Mouse (Mus musculus) hindbrain, embryonic 12.5 days (tissue): ENCODE measurements around the gene Brca2. TPM values are rescaled to one million over a fixed set of nuclear protein-coding genes. Genes with fewer than 3 reads are reported as not detected.
A peak's percentile ranks its signal among the peaks of the same experiment; 100 is the strongest.

Experiments
- ATAC-seq: fragments of 200-750 bp; cut with Nextera tagmentation; 2 replicates; pipeline ENCODE4 v1.8.0; 2017; ENCODE audit warnings: moderate TSS enrichment; ENCODE audit not compliant: low FRiP score
- H3K27ac ChIP-seq: fragments of 300-500 bp; sonication (generic); 2 replicates; pipeline ENCODE4 v1.5.1; 2016; ENCODE audit warnings: mild to moderate bottlenecking
- H3K27me3 ChIP-seq: fragments of 300-500 bp; sonication (generic); 2 replicates; pipeline ENCODE4 v1.6.1; 2016; ENCODE audit warnings: mild to moderate bottlenecking
- H3K36me3 ChIP-seq: fragments of 300-500 bp; sonication (generic); 2 replicates; pipeline ENCODE4 v1.6.1; 2016; ENCODE audit warnings: mild to moderate bottlenecking
- H3K4me1 ChIP-seq: fragments of 300-500 bp; sonication (generic); 2 replicates; pipeline ENCODE4 v1.6.1; 2016
- H3K4me2 ChIP-seq: fragments of 300-500 bp; sonication (generic); replicated peaks from 2 replicates; pipeline ENCODE4 v1.6.1; 2016; ENCODE audit warnings: mild to moderate bottlenecking
- H3K4me3 ChIP-seq: fragments of 300-500 bp; sonication (generic); 2 replicates; pipeline ENCODE4 v1.5.1; 2016; ENCODE audit warnings: mild to moderate bottlenecking
- H3K9ac ChIP-seq: fragments of 300-500 bp; sonication (generic); 2 replicates; pipeline ENCODE4 v1.6.1; 2016; ENCODE audit warnings: mild to moderate bottlenecking, moderate library complexity
- H3K9me3 ChIP-seq: fragments of 300-500 bp; sonication (generic); replicated peaks from 2 replicates; pipeline ENCODE4 v1.6.1; 2016; ENCODE audit warnings: mild to moderate bottlenecking
- WGBS: fragments of 180-500 bp; shearing (Covaris S2); methylation state at CpG from one replicate; pipeline ENCODE4 v1.1.7; 2016; 5-methylcytosine and 5-hydroxymethylcytosine counted together
- polyA plus RNA-seq: library from polyadenylated mRNA; unstranded; fragments of >200 nt; fragmentation: Nextera tagmentation; extraction: Ambion mirVana; gene quantifications from 2 replicates; pipeline ENCODE4 v1.2.1, GENCODE M21; 2016

The Brca2 gene
- polyA plus RNA-seq, 1 experiment from 2014 or later = 21.9 TPM

- H3K36me3 ChIP-seq = no peaks in the 10 kb centered on the region
- peaks cover 7% of the 10 kb centered on the region; the same call in 1 of the 2 replicates for H3K4me1 ChIP-seq
- no peaks in the 10 kb centered on the region for H3K9me3 ChIP-seq
- no peak overlapping the region for H3K27ac ChIP-seq
- H3K27me3 ChIP-seq = no peaks in the 10 kb centered on the region
- no peak overlapping the region for H3K4me3 ChIP-seq
- no peak for ATAC-seq
- no peak overlapping the region for H3K9ac ChIP-seq
- WGBS = 95% methylated on average over 1 of the region's 1 CpGs
- no peak overlapping the region for H3K4me2 ChIP-seq
Measured at GRCm38 (mm10) chr5:150519551-150519950, 2.9 kb upstream of the Brca2 start.

DNA sequence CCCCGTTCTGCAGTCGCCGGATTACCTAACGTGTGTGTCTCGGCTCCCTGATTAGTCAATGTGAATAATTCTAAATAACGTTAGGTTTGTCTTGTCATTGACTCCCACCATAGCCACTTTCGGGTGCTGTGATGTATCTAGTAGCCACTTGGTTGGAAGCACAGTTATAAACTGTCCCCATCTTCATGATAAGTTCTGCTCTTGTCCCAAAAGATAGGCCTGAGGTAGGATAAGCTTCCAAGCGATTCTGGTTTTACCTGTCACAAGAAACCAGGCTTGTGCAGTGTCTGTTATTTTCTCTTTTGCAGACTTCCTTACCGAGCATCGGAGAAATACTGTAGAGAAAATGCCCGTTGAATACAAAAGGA is 421 bp downstream of the Brca2 start:
- H3K36me3 ChIP-seq = no peaks in the 10 kb centered on the region
- H3K4me2 ChIP-seq = peak overlapping the region; percentile 65
- H3K4me3 ChIP-seq = peak overlapping the region; percentile 77
- H3K9me3 ChIP-seq = no peaks in the 10 kb centered on the region
- no peaks in the 10 kb centered on the region for H3K27me3 ChIP-seq
- H3K4me1 ChIP-seq = peaks cover 7% of the 10 kb centered on the region; the same call in 1 of the 2 replicates
- peak overlapping the region; percentile 84 for H3K9ac ChIP-seq
- WGBS = 8% methylated on average over 11 of the region's 11 CpGs
- no peak for ATAC-seq
- H3K27ac ChIP-seq = peak overlapping the region; percentile 66; the same call in 1 of the 2 replicates

GRCm38 (mm10) chr5:150525239-150525638 is 2.8 kb downstream of the Brca2 start:
- no peak for ATAC-seq
- H3K9ac ChIP-seq = no peak overlapping the region
- no peak overlapping the region for H3K27ac ChIP-seq
- no peak overlapping the region for H3K4me2 ChIP-seq
- peaks cover 7% of the 10 kb centered on the region; the same call in 1 of the 2 replicates for H3K4me1 ChIP-seq
- WGBS = 84% methylated on average over 2 of the region's 2 CpGs
- H3K9me3 ChIP-seq = no peaks in the 10 kb centered on the region
- H3K36me3 ChIP-seq = no peaks in the 10 kb centered on the region
- no peak overlapping the region for H3K4me3 ChIP-seq
- no peaks in the 10 kb centered on the region for H3K27me3 ChIP-seq

DNA sequence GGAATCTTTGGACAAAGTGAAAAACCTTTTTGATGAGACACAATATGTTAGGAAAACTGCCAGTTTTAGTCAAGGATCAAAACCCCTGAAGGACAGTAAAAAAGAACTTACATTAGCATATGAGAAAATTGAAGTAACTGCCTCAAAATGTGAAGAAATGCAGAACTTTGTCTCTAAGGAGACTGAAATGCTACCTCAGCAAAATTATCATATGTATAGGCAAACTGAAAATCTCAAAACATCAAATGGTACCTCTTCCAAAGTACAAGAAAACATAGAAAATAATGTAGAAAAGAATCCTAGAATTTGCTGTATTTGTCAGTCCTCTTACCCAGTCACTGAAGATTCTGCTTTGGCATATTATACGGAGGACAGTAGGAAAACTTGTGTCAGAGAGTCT is 18.9 kb downstream of the Brca2 start:
- no peak overlapping the region for H3K4me3 ChIP-seq
- WGBS = 100% methylated on average over 1 of the region's 1 CpGs

DNA sequence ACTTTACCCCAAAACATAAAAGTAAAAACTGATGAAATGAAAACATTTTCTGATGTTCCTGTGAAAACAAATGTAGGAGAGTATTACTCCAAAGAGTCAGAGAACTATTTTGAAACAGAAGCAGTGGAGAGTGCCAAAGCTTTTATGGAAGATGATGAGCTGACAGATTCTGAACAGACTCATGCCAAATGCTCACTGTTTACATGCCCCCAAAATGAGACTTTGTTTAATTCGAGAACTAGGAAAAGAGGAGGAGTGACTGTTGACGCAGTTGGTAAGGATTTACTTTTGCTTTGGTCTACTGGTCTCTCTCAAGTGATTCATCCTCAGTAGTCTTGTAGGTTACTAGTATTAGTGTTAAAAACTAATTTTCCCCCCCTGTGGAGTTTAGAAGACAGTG is 20.8 kb downstream of the Brca2 start:
- Histone ChIP-seq H3K27ac (no peak overlapping the region), H3K4me3 (no peak overlapping the region), H3K9me3 (no peaks in the 10 kb centered on the region), H3K36me3 (peaks cover 21% of the 10 kb centered on the region), H3K9ac (no peak overlapping the region), H3K4me1 (no peaks in the 10 kb centered on the region), H3K4me2 (no peak overlapping the region), H3K27me3 (no peaks in the 10 kb centered on the region)
- ATAC-seq = no peak
- WGBS = 93% methylated on average over 2 of the region's 2 CpGs

More for the DNA sequence above, 18.9 kb downstream of the Brca2 start:
- H3K36me3 ChIP-seq = peaks cover 25% of the 10 kb centered on the region
- no peak overlapping the region for H3K4me2 ChIP-seq
- H3K9me3 ChIP-seq = no peaks in the 10 kb centered on the region
- H3K4me1 ChIP-seq = no peaks in the 10 kb centered on the region
- no peak overlapping the region for H3K27ac ChIP-seq
- ATAC-seq = no peak
- H3K27me3 ChIP-seq = no peaks in the 10 kb centered on the region
- no peak overlapping the region for H3K9ac ChIP-seq

- WGBS = 85% methylated on average over 3 of the region's 3 CpGs
- H3K36me3 ChIP-seq = peaks cover 27% of the 10 kb centered on the region
- no peak for ATAC-seq
Measured at GRCm38 (mm10) chr5:150551637-150552036, 29.2 kb downstream of the Brca2 start.

DNA sequence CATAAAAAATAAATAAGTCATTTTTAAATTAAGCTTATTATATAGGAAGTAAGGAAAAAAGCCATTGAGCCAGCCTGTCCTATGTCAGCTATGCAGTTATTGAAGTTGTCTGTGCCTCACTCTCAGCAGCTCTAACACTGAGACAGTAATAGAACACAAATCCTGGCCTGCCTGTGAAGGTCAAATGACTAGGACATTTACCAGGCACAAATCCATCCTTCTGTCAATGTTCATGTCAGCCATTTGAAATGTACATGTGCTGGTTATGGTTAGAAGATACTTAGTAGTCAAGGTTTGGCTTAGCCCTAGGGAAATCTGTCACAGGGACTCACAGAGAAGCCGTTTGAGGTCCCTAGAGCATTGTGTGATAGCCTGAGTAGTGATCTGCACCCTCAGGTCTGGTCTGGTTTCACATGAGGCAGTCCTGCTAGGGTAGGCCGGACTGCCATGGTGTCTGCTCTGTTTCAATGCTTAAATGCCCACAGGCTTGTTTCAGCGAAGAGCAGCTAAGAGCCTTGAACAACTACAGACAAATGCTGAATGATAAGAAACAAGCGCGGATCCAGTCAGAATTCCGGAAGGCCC is 37.2 kb downstream of the Brca2 start:
- H3K36me3 ChIP-seq = peaks cover 30% of the 10 kb centered on the region
- no peak overlapping the region for H3K4me2 ChIP-seq
- no peak for ATAC-seq
- no peak overlapping the region for H3K9ac ChIP-seq
- no peaks in the 10 kb centered on the region for H3K9me3 ChIP-seq
- no peak overlapping the region for H3K27ac ChIP-seq
- 94% methylated on average over 6 of the region's 6 CpGs for WGBS
- H3K27me3 ChIP-seq = no peaks in the 10 kb centered on the region
- no peaks in the 10 kb centered on the region for H3K4me1 ChIP-seq
- no peak overlapping the region for H3K4me3 ChIP-seq

More at GRCm38 (mm10) chr5:150551637-150552036, 29.2 kb downstream of the Brca2 start:
- Histone ChIP-seq H3K27me3 (no peaks in the 10 kb centered on the region), H3K4me1 (no peaks in the 10 kb centered on the region), H3K9ac (no peak overlapping the region), H3K27ac (no peak overlapping the region), H3K4me2 (no peak overlapping the region), H3K4me3 (no peak overlapping the region), H3K9me3 (no peaks in the 10 kb centered on the region)

GRCm38 (mm10) chr5:150560851-150561250 is 38.4 kb downstream of the Brca2 start:
- H3K27ac ChIP-seq = no peak overlapping the region
- WGBS = 97% methylated on average over 5 of the region's 5 CpGs
- H3K9ac ChIP-seq = no peak overlapping the region
- H3K4me1 ChIP-seq = no peaks in the 10 kb centered on the region
- no peaks in the 10 kb centered on the region for H3K27me3 ChIP-seq
- no peak overlapping the region for H3K4me3 ChIP-seq
- peaks cover 31% of the 10 kb centered on the region for H3K36me3 ChIP-seq
- no peak for ATAC-seq
- H3K4me2 ChIP-seq = no peak overlapping the region
- H3K9me3 ChIP-seq = no peaks in the 10 kb centered on the region

GRCm38 (mm10) chr5:150561376-150561775 is 38.9 kb downstream of the Brca2 start:
- no peak overlapping the region for H3K9ac ChIP-seq
- H3K9me3 ChIP-seq = no peaks in the 10 kb centered on the region
- no peak overlapping the region for H3K4me3 ChIP-seq
- peaks cover 32% of the 10 kb centered on the region for H3K36me3 ChIP-seq
- H3K4me1 ChIP-seq = no peaks in the 10 kb centered on the region
- no peak for ATAC-seq
- no peaks in the 10 kb centered on the region for H3K27me3 ChIP-seq
- no peak overlapping the region for H3K27ac ChIP-seq
- H3K4me2 ChIP-seq = no peak overlapping the region

DNA sequence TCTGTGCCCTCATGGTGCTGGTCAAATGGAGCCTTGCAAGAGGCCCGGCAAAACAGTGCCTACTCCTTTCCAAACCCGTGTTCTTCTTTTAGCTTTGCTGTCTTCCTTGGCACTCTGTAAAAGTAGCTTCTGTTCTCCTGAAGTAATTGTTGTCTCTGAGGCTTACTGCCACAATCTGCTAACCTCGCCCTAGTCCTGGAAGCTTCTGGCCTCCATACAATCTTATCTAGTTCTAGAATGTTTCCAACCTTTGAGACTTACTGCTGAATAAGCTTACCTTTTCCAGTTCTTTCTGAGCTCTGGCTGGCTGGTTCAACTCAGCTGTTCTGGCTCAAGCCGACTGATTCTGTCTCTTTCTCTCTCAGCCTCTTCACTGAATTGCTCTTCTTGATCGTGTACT is 39.4 kb downstream of the Brca2 start:
- H3K27me3 ChIP-seq = no peaks in the 10 kb centered on the region
- no peak overlapping the region for H3K4me3 ChIP-seq
- no peak overlapping the region for H3K4me2 ChIP-seq
- WGBS = 91% methylated on average over 5 of the region's 5 CpGs
- ATAC-seq = no peak
- H3K9me3 ChIP-seq = no peaks in the 10 kb centered on the region
- no peak overlapping the region for H3K9ac ChIP-seq
- H3K27ac ChIP-seq = no peak overlapping the region
- no peaks in the 10 kb centered on the region for H3K4me1 ChIP-seq
- H3K36me3 ChIP-seq = peaks cover 33% of the 10 kb centered on the region

- Histone ChIP-seq H3K4me2 (no peak overlapping the region), H3K9ac (no peak overlapping the region), H3K27me3 (no peaks in the 10 kb centered on the region), H3K27ac (no peak overlapping the region), H3K4me3 (no peak overlapping the region), H3K9me3 (no peaks in the 10 kb centered on the region), H3K36me3 (peaks cover 36% of the 10 kb centered on the region), H3K4me1 (no peaks in the 10 kb centered on the region)
- 90% methylated on average over 6 of the region's 6 CpGs for WGBS
- ATAC-seq = no peak
Measured at GRCm38 (mm10) chr5:150564426-150564825, 42.0 kb downstream of the Brca2 start.

- peaks cover 43% of the 10 kb centered on the region for H3K36me3 ChIP-seq
- no peak overlapping the region for H3K27ac ChIP-seq
- WGBS = 72% methylated on average over 3 of the region's 3 CpGs
Measured at GRCm38 (mm10) chr5:150566226-150566625, 43.8 kb downstream of the Brca2 start.

DNA sequence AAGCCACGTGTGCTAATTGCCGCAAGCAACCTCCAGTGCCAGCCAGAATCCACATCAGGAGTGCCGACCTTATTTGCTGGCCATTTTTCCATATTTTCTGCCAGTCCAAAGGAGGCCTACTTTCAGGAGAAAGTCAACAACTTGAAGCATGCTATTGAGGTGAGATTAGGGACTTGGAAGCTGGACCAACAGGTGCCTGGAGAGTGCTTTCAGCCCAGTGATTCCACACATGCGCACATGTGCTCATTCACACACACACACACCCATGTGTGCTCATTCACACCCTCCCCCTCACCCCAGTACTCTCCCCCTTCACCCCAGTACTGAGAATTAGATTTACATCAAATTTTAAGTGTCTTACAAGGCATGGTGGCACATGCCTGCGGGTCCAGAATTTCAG is 44.5 kb downstream of the Brca2 start:
- ATAC-seq = no peak
- no peak overlapping the region for H3K9ac ChIP-seq

More at GRCm38 (mm10) chr5:150566226-150566625, 43.8 kb downstream of the Brca2 start:
- H3K27me3 ChIP-seq = no peaks in the 10 kb centered on the region
- no peaks in the 10 kb centered on the region for H3K9me3 ChIP-seq
- H3K9ac ChIP-seq = no peak overlapping the region
- no peaks in the 10 kb centered on the region for H3K4me1 ChIP-seq
- ATAC-seq = no peak
- no peak overlapping the region for H3K4me2 ChIP-seq
- H3K4me3 ChIP-seq = no peak overlapping the region

More for the DNA sequence above, 44.5 kb downstream of the Brca2 start:
- no peak overlapping the region for H3K4me2 ChIP-seq
- no peak overlapping the region for H3K4me3 ChIP-seq
- no peak overlapping the region for H3K27ac ChIP-seq
- no peaks in the 10 kb centered on the region for H3K27me3 ChIP-seq
- H3K36me3 ChIP-seq = peaks cover 47% of the 10 kb centered on the region
- H3K4me1 ChIP-seq = no peaks in the 10 kb centered on the region
- no peaks in the 10 kb centered on the region for H3K9me3 ChIP-seq
- whole genome bisulfite sequencing = 96% methylated on average over 5 of the region's 5 CpGs
